Mouse (Mus musculus) embryonic fibroblast, embryonic 13.5 days (primary cell): ENCODE data around the gene Pram1.

Experiments
- CTCF ChIP-seq: IDR thresholded peaks from 2 replicates; pipeline ENCODE4 v1.5.1; 2011; ENCODE audit warnings: mild to moderate bottlenecking, control low read depth, low read length, moderate library complexity, borderline replicate concordance; ENCODE audit not compliant: insufficient read depth
- POLR2A ChIP-seq: IDR thresholded peaks from 2 replicates; pipeline ENCODE4 v1.6.1; 2011; ENCODE audit warnings: low read depth, mild to moderate bottlenecking, control low read depth, low read length, moderate library complexity

- TF ChIP-seq CTCF (no peak), POLR2A (no peak)
Observed at GRCm38 (mm10) chr17:33630171-33630895, 7.5 kb upstream of the Pram1 start.
